23 mouse cellular contexts compared by ENCODE assay signal in genomic region chr16:4840231-4840630, GRCm38 (mm10). TPM values are rescaled to one million over a fixed set of nuclear protein-coding genes. Genes with fewer than 3 reads are reported as not detected.
"Had no signal": no experiment of that assay in that cellular context is flagged by ENCODE, and none has a peak within 500 bp of the region (broad histone marks: within the 10 kb centered on the region; RNA-seq: fewer than 3 reads in every experiment).

No protein-coding gene starts in this region.

- H3K27ac ChIP-seq: kidney, embryonic 15.5 days; limb, embryonic 10.5 days; limb, embryonic 13.5 days; liver, embryonic 12.5 days; liver, embryonic 15.5 days; lung, embryonic 15.5 days; stomach, postnatal 0 days had no signal

- H3K36me3 ChIP-seq: kidney, embryonic 15.5 days; limb, embryonic 10.5 days; limb, embryonic 13.5 days; liver, embryonic 12.5 days; liver, embryonic 15.5 days; lung, embryonic 15.5 days had no signal

- H3K9ac ChIP-seq: kidney, embryonic 15.5 days; limb, embryonic 13.5 days; liver, embryonic 12.5 days; liver, embryonic 15.5 days; lung, embryonic 15.5 days had no signal

- H3K4me1 ChIP-seq: kidney, embryonic 15.5 days; limb, embryonic 10.5 days; limb, embryonic 13.5 days; liver, embryonic 12.5 days; liver, embryonic 15.5 days had no signal

- H3K4me3 ChIP-seq: kidney, embryonic 15.5 days; limb, embryonic 10.5 days; limb, embryonic 13.5 days; liver, embryonic 12.5 days; liver, embryonic 15.5 days; lung, embryonic 15.5 days had no signal

- H3K27me3 ChIP-seq: kidney, embryonic 15.5 days; limb, embryonic 13.5 days; liver, embryonic 15.5 days; lung, embryonic 15.5 days had no signal

- DNase-seq: kidney, adult 11 months; kidney, adult 8-10 months; kidney, postnatal 10 days; kidney, postnatal 36 days; liver; lung, adult 18-20 months; midbrain, embryonic 14.5 days; right cerebral cortex, postnatal 4 days; thymus, adult 18-20 months; thymus, postnatal 36 days had no signal

RNA-seq across cellular contexts. Expression of gene 4930562C15Rik, which starts 5.0 kb away (rescaled TPM):
- total RNA-seq: layer of hippocampus, postnatal 25 days; left cerebral cortex, adult 18-20 months; left cerebral cortex, postnatal 25 days; megakaryocyte-erythroid progenitor cell, adult 5-6 weeks; midbrain, postnatal 0 days had no signal
- polyA plus RNA-seq: urinary bladder, adult 2 months had no signal
